Mouse (Mus musculus): ENCODE results near the gene Vpreb3. TPM values are rescaled to one million over a fixed set of nuclear protein-coding genes. Genes with fewer than 3 reads are reported as not detected.

Vpreb3 gene
- 44.9 TPM for polyA plus RNA-seq (2014; fragmentation: Illumina TruSeq; extraction: RNeasy Lipid Tissue Mini Kit (QIAGEN cat#74804); ENCODE audit: insufficient read depth, low read depth, low replicate concordance)

DNA sequence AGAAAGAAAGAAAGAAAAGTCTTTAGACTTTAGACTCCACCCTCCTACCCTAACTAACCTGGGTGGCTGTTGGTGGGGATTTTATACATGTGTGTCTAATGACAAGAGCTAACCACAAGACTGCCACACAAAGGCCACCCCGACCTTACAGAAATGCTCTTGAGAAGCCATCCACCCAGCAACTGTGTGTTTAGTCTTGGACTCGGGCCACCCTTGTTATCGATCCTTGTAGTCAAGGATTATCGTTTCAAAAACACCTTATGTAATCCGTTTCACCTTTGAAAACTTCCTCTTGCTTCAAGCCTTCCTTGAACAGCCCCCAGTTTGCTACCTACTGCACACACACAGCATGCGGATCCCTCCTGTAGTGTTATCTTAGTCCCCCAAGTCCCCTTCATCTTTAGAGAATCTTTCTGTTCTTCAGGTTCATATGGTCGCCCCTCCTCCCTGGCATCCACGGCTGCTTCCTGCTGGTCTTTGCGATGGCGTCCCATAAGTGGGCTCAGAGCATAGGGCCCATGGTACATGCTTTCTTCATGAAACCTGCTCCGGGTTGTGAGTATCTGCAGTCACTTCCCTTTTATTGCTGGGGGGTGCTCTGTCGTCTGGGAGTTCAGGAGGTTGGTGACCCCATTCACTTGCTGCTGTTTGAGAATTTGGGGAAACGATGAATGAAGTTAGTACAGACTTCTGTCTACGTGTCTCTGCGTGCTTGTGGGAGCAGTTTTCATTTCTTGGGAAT lies at the start of gene Vpreb3:
Gene Vpreb3, plus strand, starts transcription at position 322 of the 742 bp plus-strand sequence.

DNA sequence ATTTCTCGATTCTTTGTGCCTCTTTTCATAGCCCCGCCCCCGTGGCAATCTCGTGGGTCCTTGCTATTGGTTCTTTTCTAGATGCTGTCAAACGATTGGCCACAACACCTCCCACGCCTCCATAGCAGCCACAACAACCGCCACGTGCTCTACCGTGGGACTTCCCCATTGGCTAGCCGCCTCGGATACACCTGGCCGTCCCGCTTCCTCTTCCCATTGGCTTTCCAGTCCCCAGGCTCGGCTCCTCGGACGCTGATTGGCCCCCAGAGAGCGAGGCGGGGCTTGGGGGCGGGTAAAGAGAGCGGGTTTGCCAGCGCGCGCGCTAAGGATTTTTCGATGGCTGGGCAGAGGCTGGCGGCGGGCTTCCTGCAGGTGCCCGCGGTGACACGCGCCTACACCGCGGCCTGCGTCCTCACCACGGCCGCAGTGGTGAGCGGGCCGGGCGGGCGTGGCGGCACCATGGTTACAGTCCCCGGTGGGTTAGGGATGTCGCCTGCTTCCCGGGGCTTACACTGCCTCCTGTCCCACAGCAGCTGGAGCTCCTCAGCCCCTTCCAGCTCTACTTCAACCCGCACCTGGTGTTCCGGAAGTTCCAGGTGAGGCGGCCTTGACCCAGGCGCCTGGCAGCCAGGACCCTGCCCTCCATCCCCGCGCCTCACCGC lies 49.6 kb upstream of the Vpreb3 start, which contains the start of gene Derl3:
Gene Derl3, plus strand, starts transcription at position 325 of the 662 bp plus-strand sequence.

DNA sequence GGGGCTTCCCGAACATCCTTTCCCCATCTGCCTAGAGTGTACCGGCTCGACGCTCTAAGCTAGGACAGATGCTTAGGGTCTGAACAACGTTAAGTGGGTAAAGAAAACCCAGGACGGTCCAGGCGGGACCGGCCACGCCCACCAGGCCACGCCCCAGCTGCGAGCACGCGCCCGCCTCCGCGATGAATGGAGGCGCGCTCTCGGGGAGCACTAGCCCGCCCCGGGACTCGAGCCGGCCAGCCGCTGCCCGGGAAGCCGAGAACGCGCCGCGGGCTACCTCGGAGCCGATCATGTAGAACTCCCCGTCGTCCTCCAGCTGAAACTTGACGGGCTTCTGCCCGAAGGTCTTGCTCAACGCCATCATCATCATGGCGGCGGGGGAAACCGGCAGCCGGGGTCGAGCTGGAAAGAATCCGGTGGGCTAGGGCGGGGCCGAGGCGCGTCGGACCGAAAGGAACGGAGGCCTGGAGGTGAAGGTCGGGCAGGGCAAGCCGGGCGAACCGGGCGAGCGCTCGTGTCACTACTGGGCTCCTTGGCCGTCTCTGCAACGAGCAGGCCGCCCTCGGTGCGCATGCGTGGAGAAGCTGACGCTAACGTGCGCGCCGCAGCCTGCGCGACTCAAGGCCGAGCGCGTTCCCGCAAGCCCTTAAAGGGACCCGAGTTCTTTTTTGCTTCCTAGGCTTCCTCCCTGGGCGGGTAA lies 21.7 kb upstream of the Vpreb3 start, which contains the start of gene Smarcb1:
Gene Smarcb1, minus strand, starts transcription at position 592 of the 700 bp plus-strand sequence.

DNA sequence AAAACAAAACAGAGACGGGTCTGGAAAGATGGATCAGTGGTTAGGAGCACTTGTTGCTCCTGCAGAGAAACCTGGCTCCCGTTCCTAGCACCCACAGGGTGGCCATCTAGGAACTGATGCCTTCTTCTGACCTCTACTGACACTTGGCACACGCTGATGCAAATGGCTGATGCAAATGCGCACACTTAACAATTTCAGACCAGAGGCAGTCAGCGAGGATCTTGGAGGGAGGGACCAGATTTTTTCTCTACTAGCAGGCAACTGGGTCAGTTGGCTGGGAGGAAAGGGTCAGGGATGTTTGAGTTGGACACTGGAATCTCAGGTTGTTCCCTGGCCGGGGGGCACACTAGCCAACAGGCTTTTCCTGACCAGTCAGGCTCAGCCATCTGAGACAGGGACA lies 10.0 kb upstream of the Vpreb3 start, which contains the start of gene Chchd10:
Gene Chchd10, plus strand, starts transcription at position 240 of the 400 bp plus-strand sequence.

DNA sequence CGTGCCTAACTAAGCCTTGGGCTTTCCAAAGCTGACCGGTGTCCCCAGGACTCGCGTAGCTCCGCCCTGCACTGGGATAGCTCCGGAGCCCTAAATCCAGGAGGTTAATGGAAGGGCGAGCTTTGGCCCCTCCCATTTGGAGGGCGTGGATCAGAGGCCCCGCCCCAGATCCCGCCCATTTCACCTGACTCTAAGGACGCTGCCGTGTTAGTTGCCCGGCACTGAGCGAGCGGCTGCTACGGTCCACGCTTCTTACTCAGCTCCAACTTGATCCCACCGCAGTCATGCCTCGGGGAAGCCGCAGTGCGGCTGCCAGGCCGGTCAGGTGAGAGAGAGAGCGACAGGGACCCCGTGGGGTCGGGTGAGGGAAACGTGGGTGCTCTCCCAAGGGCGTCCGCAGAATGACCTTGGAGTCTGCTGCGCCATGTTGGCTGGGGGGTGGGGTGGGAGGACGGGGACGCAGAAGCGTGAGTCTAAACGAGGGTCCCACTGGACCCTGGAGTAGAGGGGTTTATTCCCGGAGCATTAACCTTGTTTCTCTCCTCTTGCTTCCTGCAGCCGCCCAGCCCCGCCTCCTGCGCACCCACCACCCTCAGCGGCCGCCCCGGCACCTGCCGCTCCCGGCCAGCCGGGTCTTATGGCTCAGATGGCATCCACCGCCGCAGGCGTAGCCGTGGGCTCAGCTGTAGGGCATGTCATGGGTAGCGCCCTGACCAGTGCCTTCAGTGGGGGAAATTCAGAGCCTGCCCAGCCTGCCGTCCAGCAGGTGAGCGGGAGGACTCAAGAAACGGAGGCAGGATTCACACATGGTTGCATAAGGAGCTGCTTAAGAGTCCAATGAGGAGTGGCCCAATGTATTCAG lies 6.9 kb upstream of the Vpreb3 start, which contains the start of gene Mmp11:
Gene Mmp11, minus strand, starts transcription at position 817 of the 862 bp plus-strand sequence.

DNA sequence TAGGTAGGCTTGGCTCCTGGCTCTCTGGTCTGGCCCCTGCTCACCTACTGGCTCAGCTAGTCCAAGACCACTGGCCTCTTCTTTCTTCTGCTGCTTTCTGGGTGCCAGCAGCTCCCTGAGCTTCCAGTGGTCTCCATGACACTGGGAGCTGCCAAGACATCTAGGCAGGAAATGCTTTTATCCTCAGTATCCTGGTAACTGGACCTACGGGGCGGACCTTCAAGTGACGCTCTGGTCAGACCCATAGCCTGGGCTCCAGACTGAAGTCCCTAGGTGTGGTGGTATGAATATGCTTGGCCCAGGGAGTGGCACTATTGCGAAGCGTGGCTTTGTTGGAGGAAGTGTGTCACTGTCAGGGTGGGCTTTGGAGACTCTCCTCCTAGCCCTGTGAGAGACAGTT lies 2.3 kb upstream of the Vpreb3 start, which contains the start of gene Gm867:
Gene Gm867, minus strand, starts transcription at position 153 of the 400 bp plus-strand sequence.

DNA sequence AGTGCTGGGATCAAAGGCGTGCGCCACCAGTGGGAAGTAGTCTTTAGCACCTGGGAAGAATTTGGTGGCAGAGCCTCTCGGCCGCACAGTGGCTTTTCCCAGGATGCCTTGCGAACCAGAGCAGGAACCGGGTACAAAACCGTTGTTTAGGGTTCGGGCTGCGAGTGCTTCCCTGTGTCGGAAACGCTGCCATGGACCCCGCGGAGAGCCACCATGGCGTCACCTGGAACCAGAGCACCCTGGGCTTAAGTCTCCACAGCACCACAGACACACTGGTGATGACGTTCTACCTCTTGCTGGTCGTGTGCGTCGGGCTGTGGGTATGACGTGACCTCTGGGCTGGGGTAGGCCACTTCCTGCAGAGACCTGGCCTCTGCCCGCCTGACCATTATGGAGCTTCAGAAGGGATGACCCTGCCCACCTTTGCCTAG lies 11.5 kb downstream of the Vpreb3 start, which contains the start of gene Gm5134:
Gene Gm5134, plus strand, starts transcription at position 134 of the 431 bp plus-strand sequence.

Other genes with a start within 250 kb of the Vpreb3 start
- 11.5 TPM for gene Cabin1, start 178.7 kb upstream of the Vpreb3 start, polyA plus RNA-seq (2014; fragmentation: Illumina TruSeq; extraction: RNeasy Lipid Tissue Mini Kit (QIAGEN cat#74804); ENCODE audit: insufficient read depth, low read depth, low replicate concordance)
- 109 TPM for gene Ddt, start 169.6 kb upstream of the Vpreb3 start, polyA plus RNA-seq (2014; fragmentation: Illumina TruSeq; extraction: RNeasy Lipid Tissue Mini Kit (QIAGEN cat#74804); ENCODE audit: insufficient read depth, low read depth, low replicate concordance)
- not detected for gene Gm20441, start 162.1 kb upstream of the Vpreb3 start, polyA plus RNA-seq (2014; fragmentation: Illumina TruSeq; extraction: RNeasy Lipid Tissue Mini Kit (QIAGEN cat#74804); ENCODE audit: insufficient read depth, low read depth, low replicate concordance)
- gene Gstt3, start 161.6 kb upstream of the Vpreb3 start, polyA plus RNA-seq (2014; fragmentation: Illumina TruSeq; extraction: RNeasy Lipid Tissue Mini Kit (QIAGEN cat#74804); ENCODE audit: insufficient read depth, low read depth, low replicate concordance), result 31.9 TPM
- 119 TPM for gene Gstt1, start 144.5 kb upstream of the Vpreb3 start, polyA plus RNA-seq (2014; fragmentation: Illumina TruSeq; extraction: RNeasy Lipid Tissue Mini Kit (QIAGEN cat#74804); ENCODE audit: insufficient read depth, low read depth, low replicate concordance)
- gene Gstt4, start 120.5 kb upstream of the Vpreb3 start, polyA plus RNA-seq (2014; fragmentation: Illumina TruSeq; extraction: RNeasy Lipid Tissue Mini Kit (QIAGEN cat#74804); ENCODE audit: insufficient read depth, low read depth, low replicate concordance), result not detected
- 32.5 TPM for gene Gstt2, start 105.6 kb upstream of the Vpreb3 start, polyA plus RNA-seq (2014; fragmentation: Illumina TruSeq; extraction: RNeasy Lipid Tissue Mini Kit (QIAGEN cat#74804); ENCODE audit: insufficient read depth, low read depth, low replicate concordance)
- gene Mif, start 82.8 kb upstream of the Vpreb3 start, polyA plus RNA-seq (2014; fragmentation: Illumina TruSeq; extraction: RNeasy Lipid Tissue Mini Kit (QIAGEN cat#74804); ENCODE audit: insufficient read depth, low read depth, low replicate concordance), result 126 TPM
- gene Derl3, start 49.6 kb upstream of the Vpreb3 start, polyA plus RNA-seq (2014; fragmentation: Illumina TruSeq; extraction: RNeasy Lipid Tissue Mini Kit (QIAGEN cat#74804); ENCODE audit: insufficient read depth, low read depth, low replicate concordance), result 3.0 TPM
- gene Smarcb1, start 21.4 kb upstream of the Vpreb3 start, polyA plus RNA-seq (2014; fragmentation: Illumina TruSeq; extraction: RNeasy Lipid Tissue Mini Kit (QIAGEN cat#74804); ENCODE audit: insufficient read depth, low read depth, low replicate concordance), result 48.8 TPM
- gene Chchd10, start 9.9 kb upstream of the Vpreb3 start, polyA plus RNA-seq (2014; fragmentation: Illumina TruSeq; extraction: RNeasy Lipid Tissue Mini Kit (QIAGEN cat#74804); ENCODE audit: insufficient read depth, low read depth, low replicate concordance), result 224 TPM
- 22.1 TPM for gene Mmp11, start 6.6 kb upstream of the Vpreb3 start, polyA plus RNA-seq (2014; fragmentation: Illumina TruSeq; extraction: RNeasy Lipid Tissue Mini Kit (QIAGEN cat#74804); ENCODE audit: insufficient read depth, low read depth, low replicate concordance)
- gene Gm867, start 2.4 kb upstream of the Vpreb3 start, polyA plus RNA-seq (2014; fragmentation: Illumina TruSeq; extraction: RNeasy Lipid Tissue Mini Kit (QIAGEN cat#74804); ENCODE audit: insufficient read depth, low read depth, low replicate concordance), result 13.9 TPM
- not detected for gene Gm5134, start 11.5 kb downstream of the Vpreb3 start, polyA plus RNA-seq (2014; fragmentation: Illumina TruSeq; extraction: RNeasy Lipid Tissue Mini Kit (QIAGEN cat#74804); ENCODE audit: insufficient read depth, low read depth, low replicate concordance)
- gene Zfp280b, start 89.6 kb downstream of the Vpreb3 start, polyA plus RNA-seq (2014; fragmentation: Illumina TruSeq; extraction: RNeasy Lipid Tissue Mini Kit (QIAGEN cat#74804); ENCODE audit: insufficient read depth, low read depth, low replicate concordance), result 2.9 TPM
- not detected for gene Slc5a4b, start 167.9 kb downstream of the Vpreb3 start, polyA plus RNA-seq (2014; fragmentation: Illumina TruSeq; extraction: RNeasy Lipid Tissue Mini Kit (QIAGEN cat#74804); ENCODE audit: insufficient read depth, low read depth, low replicate concordance)
- gene Slc5a4a, start 204.4 kb downstream of the Vpreb3 start, polyA plus RNA-seq (2014; fragmentation: Illumina TruSeq; extraction: RNeasy Lipid Tissue Mini Kit (QIAGEN cat#74804); ENCODE audit: insufficient read depth, low read depth, low replicate concordance), result not detected

Measured in lung, adult 10 weeks (tissue).